7 mouse cellular contexts compared by ENCODE assay signal in the genomic region with DNA sequence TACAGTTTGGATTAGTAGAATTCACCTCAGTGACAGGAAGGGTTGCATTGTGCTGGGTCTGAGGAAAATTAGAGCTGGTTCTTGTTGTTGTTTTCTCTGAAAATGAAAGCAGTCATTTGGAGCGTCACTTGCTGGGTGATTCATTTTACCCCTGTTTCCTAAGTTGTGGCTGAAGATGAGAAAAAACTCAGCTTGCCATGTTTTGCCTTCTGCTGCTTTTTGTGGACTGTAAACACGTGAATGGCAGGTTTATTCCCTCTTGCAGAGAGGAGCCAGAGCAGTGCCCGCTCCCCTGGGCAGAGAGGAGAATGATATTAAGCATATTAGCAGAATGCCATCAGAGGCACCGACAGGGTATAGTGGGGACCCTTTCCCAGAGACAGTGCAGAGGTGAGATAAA.
A peak's percentile ranks its signal among the peaks of the same experiment; 100 is the strongest.
DNase-seq lines count a peak whose midpoint lies in the region; ATAC-seq and TF ChIP-seq lines count a peak whose summit lies in the region.

No protein-coding gene starts in this region.

- no peaks in the 10 kb centered on the region for H3K27me3 ChIP-seq in spleen, adult 2 months (ENCODE audit: control insufficient read depth, insufficient read depth, low read length)
- H3K27me3 ChIP-seq in embryonic facial prominence, embryonic 12.5 days, result no peaks in the 10 kb centered on the region
- no peaks in the 10 kb centered on the region for H3K27me3 ChIP-seq in intestine, embryonic 16.5 days (replicated peaks; ENCODE audit: control insufficient read depth, insufficient read depth, low read length)
- no peaks in the 10 kb centered on the region for H3K27me3 ChIP-seq in neural tube, embryonic 13.5 days

- H3K4me1 ChIP-seq in spleen, adult 2 months (ENCODE audit: control insufficient read depth, insufficient read depth, insufficient read length), result peaks cover 8% of the 10 kb centered on the region
- H3K4me1 ChIP-seq in embryonic facial prominence, embryonic 12.5 days, result peaks cover 29% of the 10 kb centered on the region
- peaks cover 24% of the 10 kb centered on the region for H3K4me1 ChIP-seq in intestine, embryonic 16.5 days (ENCODE audit: control insufficient read depth, insufficient read depth, low read length)
- peaks cover 58% of the 10 kb centered on the region for H3K4me1 ChIP-seq in neural tube, embryonic 13.5 days (replicated peaks)

- TF ChIP-seq POLR2A in spleen, adult 2 months (IDR thresholded peaks at IDR 0.05; ENCODE audit: low read depth, low read length), result no peak

- ATAC-seq in embryonic facial prominence, embryonic 12.5 days (ENCODE audit: insufficient number of reproducible peaks, insufficient read depth, low FRiP score, low TSS enrichment), result no peak
- no peak for ATAC-seq in intestine, embryonic 16.5 days
- ATAC-seq in neural tube, embryonic 13.5 days (ENCODE audit: low read depth), result no peak

- no peaks in the 10 kb centered on the region for H3K9me3 ChIP-seq in embryonic facial prominence, embryonic 12.5 days
- H3K9me3 ChIP-seq in intestine, embryonic 16.5 days (ENCODE audit: control insufficient read depth, low read length), result no peaks in the 10 kb centered on the region
- H3K9me3 ChIP-seq in neural tube, embryonic 13.5 days, result no peaks in the 10 kb centered on the region

- H3K4me2 ChIP-seq in embryonic facial prominence, embryonic 12.5 days (replicated peaks), result peak overlapping the region; percentile 63
- peak overlapping the region; percentile 48 for H3K4me2 ChIP-seq in intestine, embryonic 16.5 days (ENCODE audit: low read depth, low read length)
- peak overlapping the region; percentile 67 for H3K4me2 ChIP-seq in neural tube, embryonic 13.5 days

- H3K4me3 ChIP-seq in spleen, adult 2 months (ENCODE audit: extremely low read depth, insufficient read depth, insufficient read length), result peak overlapping the region; percentile 9; the same call in 1 of the 2 replicates
- peak overlapping the region; percentile 59; the same call in 1 of the 2 replicates for H3K4me3 ChIP-seq in embryonic facial prominence, embryonic 12.5 days
- peak overlapping the region; percentile 29 for H3K4me3 ChIP-seq in intestine, embryonic 16.5 days (ENCODE audit: low read length)
- peak overlapping the region; percentile 63 for H3K4me3 ChIP-seq in neural tube, embryonic 13.5 days

- DNase-seq in spleen, adult 2 months (ENCODE audit: low read depth in 1 of 2, low spot score in 2 of 2), result no peak
- no peak for DNase-seq in spleen, postnatal 36 days (ENCODE audit: low spot score in 2 of 2)
- DNase-seq in cerebellum, postnatal 4 days (ENCODE audit: low spot score in 2 of 2), result no peak
- DNase-seq in frontal cortex, postnatal 10 days (ENCODE audit: low spot score in 2 of 2), result no peak

- WGBS in spleen, adult 2 months, result 24% methylated on average over 4 of the region's 4 CpGs
- 17% methylated on average over 4 of the region's 4 CpGs for WGBS in embryonic facial prominence, embryonic 12.5 days
- WGBS in intestine, embryonic 16.5 days, result 24% methylated on average over 4 of the region's 4 CpGs
- 3% methylated on average over 4 of the region's 4 CpGs for WGBS in neural tube, embryonic 13.5 days

- H3K9ac ChIP-seq in embryonic facial prominence, embryonic 12.5 days, result peak overlapping the region; percentile 38; the same call in 1 of the 2 replicates
- no peak overlapping the region for H3K9ac ChIP-seq in intestine, embryonic 16.5 days (ENCODE audit: low read depth, low read length)
- H3K9ac ChIP-seq in neural tube, embryonic 13.5 days, result peak overlapping the region; percentile 87

- peak overlapping the region; percentile 48; the same call in 1 of the 2 replicates for H3K27ac ChIP-seq in spleen, adult 2 months (ENCODE audit: insufficient read depth, low read length)
- no peak overlapping the region for H3K27ac ChIP-seq in embryonic facial prominence, embryonic 12.5 days
- H3K27ac ChIP-seq in intestine, embryonic 16.5 days (ENCODE audit: low read length), result no peak overlapping the region
- peak overlapping the region; percentile 95; the same call in 1 of the 2 replicates for H3K27ac ChIP-seq in neural tube, embryonic 13.5 days (replicated peaks)

- TF ChIP-seq CTCF in spleen, adult 2 months (IDR thresholded peaks at IDR 0.05; ENCODE audit: extremely low read depth, insufficient read depth, insufficient read length, insufficient replicate concordance), result no peak

- no peaks in the 10 kb centered on the region for H3K36me3 ChIP-seq in spleen, adult 2 months (ENCODE audit: control insufficient read depth, insufficient read depth, low read length)
- H3K36me3 ChIP-seq in embryonic facial prominence, embryonic 12.5 days, result no peaks in the 10 kb centered on the region
- no peaks in the 10 kb centered on the region for H3K36me3 ChIP-seq in intestine, embryonic 16.5 days (ENCODE audit: control insufficient read depth, insufficient read depth, low read length)
- no peaks in the 10 kb centered on the region for H3K36me3 ChIP-seq in neural tube, embryonic 13.5 days

Comparison
In these comparisons a context has a peak if more than half of its experiments do, and no peak if none do; other contexts are left out.
1. H3K27ac ChIP-seq: peak in spleen, adult 2 months (single experiment) and neural tube, embryonic 13.5 days (single experiment); none in embryonic facial prominence, embryonic 12.5 days (single experiment) and intestine, embryonic 16.5 days (single experiment).
2. H3K4me3 ChIP-seq: peak in every context shown above with its lines; median percentile 63 in neural tube, embryonic 13.5 days; 59 in embryonic facial prominence, embryonic 12.5 days; 29 in intestine, embryonic 16.5 days; 9 in spleen, adult 2 months.
3. Peak in every context shown above with its lines, with median percentiles within 50 percentile points of each other: H3K4me2 ChIP-seq.